Mouse (Mus musculus) heart, embryonic 16.5 days (tissue): ENCODE measurements around the gene Tmem39a. TPM values are rescaled to one million over a fixed set of nuclear protein-coding genes. Genes with fewer than 3 reads are reported as not detected.

Experiments used
- ATAC-seq: fragments of 200-750 bp; cut with Nextera tagmentation; replicated peaks from 2 replicates; pipeline ENCODE4 v1.8.0; 2017; ENCODE audit warnings: moderate number of reproducible peaks; ENCODE audit not compliant: insufficient read depth, low FRiP score; ENCODE audit errors: extremely low read depth
- H3K27ac ChIP-seq: fragments of 300-500 bp; sonication (generic); 2 replicates; pipeline ENCODE4 v1.5.1; 2014; ENCODE audit warnings: mild to moderate bottlenecking, low read length, control low read depth, moderate library complexity
- H3K27me3 ChIP-seq: fragments of 300-500 bp; sonication (generic); 2 replicates; pipeline ENCODE4 v1.6.1; 2014; ENCODE audit warnings: low read length, mixed read lengths; ENCODE audit not compliant: control insufficient read depth, insufficient read depth
- H3K36me3 ChIP-seq: fragments of 300-500 bp; sonication (generic); 2 replicates; pipeline ENCODE4 v1.6.1; 2014; ENCODE audit not compliant: control insufficient read depth, insufficient read depth
- H3K4me1 ChIP-seq: fragments of 300-500 bp; sonication (generic); 2 replicates; pipeline ENCODE4 v1.6.1; 2014; ENCODE audit warnings: low read length, mixed read lengths; ENCODE audit not compliant: control insufficient read depth, insufficient read depth
- H3K4me2 ChIP-seq: fragments of 300-500 bp; sonication (generic); 2 replicates; pipeline ENCODE4 v1.6.1; 2014; ENCODE audit warnings: low read depth, mild to moderate bottlenecking, control low read depth, low read length
- H3K4me3 ChIP-seq: fragments of 300-500 bp; sonication (generic); 2 replicates; pipeline ENCODE4 v1.5.1; 2014; ENCODE audit warnings: mild to moderate bottlenecking, control low read depth, low read length
- H3K9ac ChIP-seq: fragments of 300-500 bp; sonication (generic); 2 replicates; pipeline ENCODE4 v1.6.1; 2014; ENCODE audit warnings: low read length, control low read depth
- H3K9me3 ChIP-seq: fragments of 300-500 bp; sonication (generic); replicated peaks from 2 replicates; pipeline ENCODE4 v1.6.1; 2016; ENCODE audit warnings: low read length; ENCODE audit not compliant: control insufficient read depth
- WGBS: fragments of 180-500 bp; shearing (Covaris S2); extraction: QIAGEN DNeasy Blood & Tissue Kit; methylation state at CpG from one replicate; pipeline ENCODE4 v1.1.7; 2014; 5-methylcytosine and 5-hydroxymethylcytosine counted together
- polyA plus RNA-seq: library from polyadenylated mRNA; unstranded; fragments of >200 nt; fragmentation: Nextera tagmentation; extraction: Ambion mirVana; gene quantifications from 2 replicates; pipeline ENCODE4 v1.2.1, GENCODE M21; 2015

The Tmem39a gene
- polyA plus RNA-seq, 1 experiment from 2014 or later: 64.4 TPM

- no peaks in the 10 kb centered on the region for H3K9me3 ChIP-seq
- ATAC-seq: 0 out of 2 replicates have a peak, but pooled peaks have one; percentile 18
- peaks cover 50% of the 10 kb centered on the region for H3K36me3 ChIP-seq
- H3K4me2 ChIP-seq: no peak overlapping the region
- H3K27me3 ChIP-seq: no peaks in the 10 kb centered on the region
- H3K4me1 ChIP-seq: no peaks in the 10 kb centered on the region
- 76% methylated on average over 7 of the region's 7 CpGs for WGBS
- no peak overlapping the region for H3K27ac ChIP-seq
- no peak overlapping the region for H3K4me3 ChIP-seq
- H3K9ac ChIP-seq: no peak overlapping the region
Observed at GRCm38 (mm10) chr16:38584761-38585160, 26.3 kb downstream of the Tmem39a start.

- H3K4me2 ChIP-seq: no peak overlapping the region
- H3K36me3 ChIP-seq: peaks cover 50% of the 10 kb centered on the region
- H3K9me3 ChIP-seq: no peaks in the 10 kb centered on the region
- H3K4me3 ChIP-seq: no peak overlapping the region
- H3K9ac ChIP-seq: no peak overlapping the region
- no peak for ATAC-seq
- no peaks in the 10 kb centered on the region for H3K4me1 ChIP-seq
- H3K27ac ChIP-seq: no peak overlapping the region
- 91% methylated on average over 5 of the region's 5 CpGs for WGBS
- H3K27me3 ChIP-seq: no peaks in the 10 kb centered on the region
Observed at GRCm38 (mm10) chr16:38585186-38585585, 26.7 kb downstream of the Tmem39a start.

DNA sequence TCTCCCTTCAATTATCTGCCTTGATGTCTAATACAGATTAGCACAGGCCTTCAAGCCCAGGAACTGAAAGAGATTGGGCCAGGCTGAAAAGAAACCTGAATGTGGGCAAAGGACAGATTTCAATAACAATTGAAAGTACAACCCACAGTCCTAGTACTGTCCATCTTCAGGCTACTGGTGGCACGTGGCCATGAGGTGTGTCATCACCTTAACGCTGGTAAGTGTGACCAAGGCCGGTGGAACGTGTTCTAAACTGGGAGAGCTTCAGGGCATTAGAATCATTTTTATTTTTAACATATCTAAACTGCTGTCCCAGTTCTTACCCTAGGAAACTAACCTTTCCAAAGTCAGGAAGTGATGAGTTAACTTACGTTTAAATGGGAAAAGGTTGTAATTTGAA, 28.7 kb downstream of the Tmem39a start:
- Histone ChIP-seq H3K9ac (no peak overlapping the region), H3K27me3 (no peaks in the 10 kb centered on the region), H3K27ac (no peak overlapping the region), H3K36me3 (peaks cover 53% of the 10 kb centered on the region), H3K4me2 (no peak overlapping the region), H3K4me1 (no peaks in the 10 kb centered on the region), H3K4me3 (no peak overlapping the region), H3K9me3 (no peaks in the 10 kb centered on the region)
- WGBS: 61% methylated on average over 5 of the region's 5 CpGs
- ATAC-seq: no peak

GRCm38 (mm10) chr16:38587572-38587971, 29.1 kb downstream of the Tmem39a start:
- no peak overlapping the region for H3K4me3 ChIP-seq
- WGBS: 83% methylated on average over 4 of the region's 4 CpGs

GRCm38 (mm10) chr16:38591506-38591905, 33.0 kb downstream of the Tmem39a start:
- Histone ChIP-seq H3K27me3 (no peaks in the 10 kb centered on the region), H3K36me3 (peaks cover 28% of the 10 kb centered on the region), H3K9ac (no peak overlapping the region), H3K4me2 (no peak overlapping the region), H3K4me3 (no peak overlapping the region), H3K9me3 (no peaks in the 10 kb centered on the region), H3K4me1 (no peaks in the 10 kb centered on the region), H3K27ac (peak overlapping the region; percentile 27; the same call in 1 of the 2 replicates)
- no peak for ATAC-seq
- 62% methylated on average over 3 of the region's 3 CpGs for WGBS

More at GRCm38 (mm10) chr16:38587572-38587971, 29.1 kb downstream of the Tmem39a start:
- no peak for ATAC-seq
- no peak overlapping the region for H3K9ac ChIP-seq
- no peaks in the 10 kb centered on the region for H3K9me3 ChIP-seq
- H3K4me2 ChIP-seq: no peak overlapping the region
- no peaks in the 10 kb centered on the region for H3K27me3 ChIP-seq
- no peaks in the 10 kb centered on the region for H3K4me1 ChIP-seq
- H3K27ac ChIP-seq: no peak overlapping the region
- H3K36me3 ChIP-seq: peaks cover 50% of the 10 kb centered on the region

DNA sequence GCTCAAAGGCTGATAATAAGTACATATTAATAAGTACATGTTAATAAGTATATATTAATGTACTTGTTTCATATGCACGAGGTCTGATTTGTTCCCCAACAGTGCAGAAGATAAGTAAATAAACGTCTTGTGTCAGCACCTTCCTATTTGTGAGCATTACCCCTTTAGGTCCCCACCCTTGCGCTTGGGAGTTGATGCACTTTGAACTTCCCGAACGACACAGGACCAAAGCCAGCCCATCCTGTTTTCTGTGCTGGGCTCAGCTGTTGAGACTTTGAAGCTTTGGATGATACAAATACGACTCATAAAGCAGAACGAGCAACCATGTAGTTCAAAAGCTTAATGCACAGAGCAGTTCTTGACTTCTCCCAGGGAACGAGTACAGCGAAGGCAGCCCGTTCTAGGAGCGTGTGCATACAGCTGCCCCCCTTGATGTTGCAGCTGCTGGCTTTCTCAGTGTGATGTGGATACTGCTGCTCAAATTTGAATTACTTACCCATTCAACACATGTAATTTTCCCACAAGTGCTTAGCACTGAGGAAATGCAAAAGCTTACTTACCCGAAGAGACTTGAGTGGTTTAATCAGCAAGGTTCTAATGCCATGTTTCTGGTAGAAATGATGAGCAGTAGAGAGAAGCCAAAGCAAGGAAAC, 33.7 kb downstream of the Tmem39a start:
- Histone ChIP-seq H3K9me3 (no peaks in the 10 kb centered on the region), H3K36me3 (peaks cover 28% of the 10 kb centered on the region), H3K4me2 (no peak overlapping the region), H3K27ac (no peak overlapping the region), H3K4me1 (no peaks in the 10 kb centered on the region), H3K9ac (no peak overlapping the region), H3K27me3 (no peaks in the 10 kb centered on the region), H3K4me3 (no peak overlapping the region)
- ATAC-seq: no peak
- 75% methylated on average over 12 of the region's 12 CpGs for WGBS

GRCm38 (mm10) chr16:38592946-38593345, 34.4 kb downstream of the Tmem39a start:
- WGBS: 94% methylated on average over 4 of the region's 4 CpGs
- Histone ChIP-seq H3K27ac (no peak overlapping the region), H3K4me2 (no peak overlapping the region), H3K4me3 (no peak overlapping the region), H3K9me3 (no peaks in the 10 kb centered on the region), H3K9ac (no peak overlapping the region), H3K36me3 (peaks cover 23% of the 10 kb centered on the region), H3K4me1 (no peaks in the 10 kb centered on the region), H3K27me3 (no peaks in the 10 kb centered on the region)
- ATAC-seq: no peak

GRCm38 (mm10) chr16:38594435-38594834, 35.9 kb downstream of the Tmem39a start:
- no peaks in the 10 kb centered on the region for H3K4me1 ChIP-seq
- no peak overlapping the region for H3K4me2 ChIP-seq
- no peak for ATAC-seq
- 43% methylated on average over 1 of the region's 1 CpGs for WGBS
- H3K36me3 ChIP-seq: peaks cover 15% of the 10 kb centered on the region
- no peaks in the 10 kb centered on the region for H3K9me3 ChIP-seq
- H3K4me3 ChIP-seq: no peak overlapping the region
- H3K9ac ChIP-seq: no peak overlapping the region
- no peak overlapping the region for H3K27ac ChIP-seq
- no peaks in the 10 kb centered on the region for H3K27me3 ChIP-seq

DNA sequence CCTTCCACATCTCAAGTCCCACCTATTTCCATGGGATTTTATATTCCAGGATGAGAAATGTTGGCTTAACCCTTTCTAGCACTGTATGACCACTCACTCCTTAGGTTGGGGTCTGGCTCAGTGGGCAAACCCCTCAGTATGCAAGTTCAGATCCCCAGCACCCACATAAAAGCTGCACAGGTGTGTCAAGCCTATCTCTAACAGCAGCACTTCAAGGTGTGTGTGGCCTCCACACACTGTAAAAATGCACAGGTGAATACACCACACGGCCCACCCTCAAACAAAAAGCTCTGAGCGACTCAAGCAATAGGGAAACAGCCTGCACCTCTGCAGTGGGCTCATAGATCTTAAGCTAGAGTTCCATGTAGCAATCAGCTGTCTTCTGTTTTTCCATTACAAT, 37.6 kb downstream of the Tmem39a start:
- 81% methylated on average over 2 of the region's 2 CpGs for WGBS
- H3K27me3 ChIP-seq: no peaks in the 10 kb centered on the region
- H3K36me3 ChIP-seq: peaks cover 25% of the 10 kb centered on the region
- H3K4me1 ChIP-seq: no peaks in the 10 kb centered on the region
- no peak for ATAC-seq
- no peak overlapping the region for H3K4me3 ChIP-seq
- H3K9ac ChIP-seq: no peak overlapping the region
- no peak overlapping the region for H3K27ac ChIP-seq
- no peak overlapping the region for H3K4me2 ChIP-seq
- no peaks in the 10 kb centered on the region for H3K9me3 ChIP-seq
